Mouse (Mus musculus): Measurements from ENCODE around the gene Dnah7b. TPM values are rescaled to one million over a fixed set of nuclear protein-coding genes. Genes with fewer than 3 reads are reported as not detected.
"Not testable (repeated sequence)": the region's sequence is repeated elsewhere in the genome, so short reads cannot be mapped to it uniquely, and the experiment has no call there.

The Dnah7b gene
- 1 to 10 TPM; 1.0 to 3.0 TPM for total RNA-seq (2021)

DNA sequence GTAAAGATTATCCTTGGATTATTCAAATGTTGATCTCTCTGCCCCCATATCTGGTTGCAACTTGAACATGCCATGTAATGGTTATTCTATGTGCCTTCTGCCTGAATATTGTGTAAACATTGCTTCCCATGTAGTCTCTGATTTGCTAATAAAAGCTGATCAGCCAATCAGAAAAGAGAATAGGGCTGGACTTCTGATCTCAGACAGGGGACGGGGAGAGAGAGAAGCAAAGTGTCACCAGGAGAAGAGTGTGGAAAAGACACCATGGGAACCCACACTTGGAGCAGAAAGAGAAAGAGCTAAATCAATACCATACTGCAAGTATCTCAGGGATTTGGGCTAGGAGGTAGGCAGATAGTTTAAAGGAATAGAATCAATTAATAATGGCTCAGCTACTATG lies at the start of gene Dnah7b:
Gene Dnah7b, plus strand, starts transcription at position 301 of the 400 bp plus-strand sequence.
- no peak for DNase-seq (ENCODE audit: extremely low spot score in 1 of 2, low spot score in 1 of 2)

GRCm38 (mm10) chr1:46018382-46018977 lies 47.6 kb upstream of the Dnah7b start:
- DNase-seq (ENCODE audit: extremely low spot score in 1 of 2, low spot score in 1 of 2), result peak in 1 of 2 experiments; percentile 42

DNA sequence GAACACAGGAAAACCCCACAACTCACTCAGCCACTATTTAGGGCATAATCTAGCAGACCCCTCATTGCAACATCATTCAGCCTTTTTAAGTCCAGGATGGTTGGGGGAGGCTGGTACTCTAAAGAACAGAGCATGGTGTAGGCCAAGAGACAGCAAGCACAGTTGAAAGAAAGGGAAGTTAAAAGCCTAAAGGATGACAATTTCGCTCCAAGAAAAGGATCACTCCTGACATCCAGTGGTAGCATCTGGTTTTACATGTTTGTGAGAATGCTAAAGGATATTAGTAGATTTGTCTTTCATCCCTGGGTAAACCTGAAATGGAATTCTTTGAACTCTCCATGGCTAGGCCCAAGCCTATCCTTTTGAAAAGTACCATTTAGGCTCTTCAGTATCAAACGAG lies 43.9 kb upstream of the Dnah7b start:
- peak in 1 of 2 experiments; percentile 45 for DNase-seq (ENCODE audit: extremely low spot score in 1 of 2, low spot score in 1 of 2)

DNA sequence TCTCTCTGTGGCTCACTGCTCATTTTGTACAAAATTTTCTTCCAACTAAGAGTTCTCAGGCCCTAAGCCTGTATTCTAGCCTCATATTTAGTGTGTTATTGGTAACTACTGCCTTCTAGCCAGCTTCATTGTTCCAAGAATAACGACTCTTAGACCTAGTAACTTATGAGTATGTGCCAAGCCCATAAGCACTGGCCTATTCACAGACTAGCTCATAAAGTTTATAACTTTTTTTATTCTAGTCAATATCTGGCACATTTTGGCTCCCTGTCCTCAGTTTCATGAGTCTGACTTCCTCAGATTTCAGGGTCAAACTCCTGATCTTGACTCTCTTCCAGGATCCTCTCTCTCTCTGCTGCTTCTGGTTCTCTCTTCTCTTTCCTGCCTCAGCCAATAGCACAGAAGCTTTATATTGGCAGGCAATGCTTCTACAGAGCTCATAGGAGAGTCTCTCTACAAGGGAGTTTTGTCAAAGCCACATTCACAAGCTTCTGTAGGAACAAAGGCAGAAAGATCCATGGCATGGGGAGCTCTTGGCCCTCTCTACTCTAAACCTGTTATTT lies 34.0 kb upstream of the Dnah7b start:
- DNase-seq (ENCODE audit: extremely low spot score in 1 of 2, low spot score in 1 of 2), result no peak

- no peak for DNase-seq (ENCODE audit: extremely low spot score in 1 of 2, low spot score in 1 of 2)
These were observed 17.9 kb upstream of the Dnah7b start for GRCm38 (mm10) chr1:46048188-46048587.

DNA sequence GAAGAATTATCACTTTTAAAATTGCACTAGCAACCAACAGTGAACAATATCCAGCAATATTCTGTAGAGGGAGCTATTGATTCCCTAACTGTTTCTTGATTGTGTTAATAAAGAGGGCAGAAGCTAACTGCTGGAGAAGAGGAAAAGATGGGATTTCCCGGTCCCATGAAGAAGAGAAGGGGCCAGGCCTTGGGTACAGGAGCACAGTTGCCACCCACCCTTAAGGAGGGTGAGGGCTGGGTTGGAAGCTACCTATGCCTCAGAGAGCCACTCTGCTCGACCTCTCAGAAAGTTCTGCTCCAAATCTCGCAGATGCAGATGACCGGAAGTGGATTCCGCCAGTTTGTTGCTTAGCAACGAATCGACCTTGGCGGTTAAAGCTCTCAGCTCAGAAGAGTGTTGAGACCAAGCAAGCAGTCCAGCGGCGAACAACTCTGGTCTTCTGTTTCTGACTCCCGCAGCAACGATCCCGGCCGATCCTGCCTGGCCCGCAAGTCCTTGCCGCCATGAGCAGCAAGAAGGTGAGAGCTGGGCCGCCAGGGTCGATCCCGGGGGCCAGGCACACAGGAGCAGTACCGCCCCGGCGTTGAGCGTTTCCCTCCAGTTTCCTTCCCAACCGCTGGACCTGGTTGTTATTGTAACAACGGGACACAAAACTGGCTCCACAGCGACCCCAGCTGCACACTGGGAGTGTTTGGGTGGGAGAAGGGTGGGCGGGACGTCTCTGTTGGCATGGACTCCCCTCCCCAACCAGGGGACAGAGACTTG lies 553 bp downstream of the Dnah7b start:
- DNase-seq (ENCODE audit: extremely low spot score in 1 of 2, low spot score in 1 of 2), result peak; percentile 21 to 35

GRCm38 (mm10) chr1:46068787-46069186 lies 2.7 kb downstream of the Dnah7b start:
- not testable (repeated sequence) for DNase-seq (ENCODE audit: extremely low spot score in 1 of 2, low spot score in 1 of 2)

DNA sequence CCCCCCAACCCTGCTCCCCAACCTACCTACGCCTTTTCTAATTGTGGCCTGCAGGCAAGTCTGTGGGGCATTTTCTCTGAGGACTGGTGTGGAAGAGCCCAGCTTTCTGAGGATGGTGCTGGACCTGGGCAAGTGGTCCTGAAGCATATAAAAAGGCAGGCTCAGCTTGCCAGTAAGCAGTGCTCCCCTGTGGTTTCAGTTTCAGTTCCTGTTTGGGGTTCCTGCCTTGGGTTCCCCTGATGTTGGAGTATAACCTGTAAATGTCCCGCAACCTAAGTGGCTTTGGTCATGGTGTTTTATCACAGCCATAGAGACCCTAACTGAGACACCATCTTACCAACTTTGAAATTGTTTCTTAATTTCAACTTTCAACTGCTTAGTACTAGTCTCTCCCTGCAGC lies 11.8 kb downstream of the Dnah7b start:
- DNase-seq (ENCODE audit: extremely low spot score in 1 of 2, low spot score in 1 of 2), result no peak

DNA sequence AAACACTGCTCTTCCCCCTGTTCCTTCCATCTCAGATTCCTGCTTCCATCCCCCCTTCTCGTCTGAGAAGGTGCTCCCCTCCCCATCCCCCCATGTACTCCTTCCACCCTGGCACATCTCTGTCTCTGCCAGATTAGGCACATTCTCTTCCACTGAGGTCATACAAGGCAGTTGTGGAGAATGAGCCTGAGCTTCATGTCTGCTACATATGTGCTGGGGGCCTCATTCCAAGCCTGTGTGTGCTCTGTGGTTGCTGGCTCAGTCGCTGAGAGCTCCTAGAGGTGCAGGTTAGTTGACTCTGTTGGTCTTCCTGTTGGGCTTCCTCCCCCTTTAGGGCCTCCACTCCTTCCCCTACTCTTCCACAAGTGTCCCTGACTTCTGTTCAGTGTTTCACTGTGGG lies 34.4 kb downstream of the Dnah7b start:
- DNase-seq (ENCODE audit: extremely low spot score in 1 of 2, low spot score in 1 of 2), result no peak

- not testable (repeated sequence) for DNase-seq (ENCODE audit: extremely low spot score in 1 of 2, low spot score in 1 of 2)
These were observed 46.5 kb downstream of the Dnah7b start for GRCm38 (mm10) chr1:46112606-46113005.

- DNase-seq (ENCODE audit: extremely low spot score in 1 of 2, low spot score in 1 of 2), result not testable (repeated sequence)
These were observed 51.1 kb downstream of the Dnah7b start for GRCm38 (mm10) chr1:46117179-46117578.

- DNase-seq (ENCODE audit: extremely low spot score in 1 of 2, low spot score in 1 of 2), result no peak
These were observed 61.9 kb downstream of the Dnah7b start for GRCm38 (mm10) chr1:46128058-46128457.

DNA sequence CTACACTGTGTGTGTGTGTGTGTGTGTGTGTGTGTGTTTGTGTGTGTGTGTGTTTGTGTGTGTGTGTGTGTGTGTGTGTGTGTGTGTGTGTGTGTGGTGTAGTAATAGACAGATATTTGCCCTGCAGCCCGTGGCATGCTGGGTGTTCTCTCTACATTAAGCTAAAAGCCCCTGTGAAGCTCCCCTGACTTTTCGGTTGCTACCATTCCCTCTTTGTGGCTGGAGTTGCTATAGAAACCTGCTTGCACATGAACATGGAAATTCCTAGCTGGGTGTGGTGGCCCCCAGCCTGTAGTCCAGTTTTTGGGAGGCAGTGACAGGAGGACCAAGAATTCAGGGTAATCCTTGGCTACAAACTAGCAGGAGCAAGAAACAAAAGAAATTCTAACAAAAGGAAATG lies 130.7 kb downstream of the Dnah7b start:
- DNase-seq (ENCODE audit: extremely low spot score in 1 of 2, low spot score in 1 of 2), result not testable (repeated sequence)

DNA sequence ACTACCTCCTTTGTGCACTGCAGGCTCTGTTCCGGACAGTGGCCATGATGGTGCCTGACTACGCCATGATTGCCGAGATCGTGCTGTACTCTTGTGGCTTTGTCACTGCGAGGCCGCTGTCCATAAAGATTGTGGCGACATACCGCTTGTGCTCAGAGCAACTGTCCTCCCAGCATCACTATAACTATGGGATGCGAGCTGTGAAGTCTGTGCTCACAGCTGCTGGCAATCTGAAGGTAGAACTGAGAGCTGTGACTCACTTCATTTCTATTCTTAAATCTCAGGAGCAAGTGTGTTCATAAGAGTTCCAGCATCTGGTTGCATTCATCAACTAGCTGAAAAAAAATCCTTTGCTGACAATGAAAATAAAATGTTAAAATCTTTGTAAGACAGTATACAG lies 135.1 kb downstream of the Dnah7b start:
- not testable (repeated sequence) for DNase-seq (ENCODE audit: extremely low spot score in 1 of 2, low spot score in 1 of 2)

DNA sequence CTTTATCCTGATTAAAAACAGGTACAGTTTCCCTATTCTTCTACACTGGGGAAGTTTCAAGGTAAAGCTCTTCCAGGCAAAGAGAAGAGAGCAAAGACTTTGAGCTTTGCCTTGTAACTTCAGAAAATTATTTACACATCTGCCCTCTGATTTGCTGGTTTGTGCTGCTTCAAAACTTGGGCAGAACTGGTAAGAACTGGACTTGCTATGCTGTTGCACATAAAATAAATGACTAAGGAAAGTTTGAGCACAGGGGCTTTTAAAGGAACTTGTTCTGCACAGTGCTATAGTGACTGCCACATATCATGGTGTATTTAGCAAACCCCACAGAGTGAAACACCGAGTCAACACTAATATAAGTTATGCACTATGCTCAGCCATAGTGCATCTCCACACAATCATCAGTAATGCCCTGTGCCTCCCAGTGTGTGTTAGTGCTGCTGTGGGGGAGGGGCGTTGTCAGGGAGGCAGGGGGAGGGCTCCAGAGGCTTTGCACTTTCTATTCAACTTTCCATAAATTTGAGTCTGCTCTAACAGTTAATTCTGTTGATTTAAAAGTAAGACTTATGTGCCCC lies 144.0 kb downstream of the Dnah7b start:
- not testable (repeated sequence) for DNase-seq (ENCODE audit: extremely low spot score in 1 of 2, low spot score in 1 of 2)

- DNase-seq (ENCODE audit: extremely low spot score in 1 of 2, low spot score in 1 of 2), result not testable (repeated sequence)
These were observed 156.6 kb downstream of the Dnah7b start for GRCm38 (mm10) chr1:46222704-46223103.

- not testable (repeated sequence) for DNase-seq (ENCODE audit: extremely low spot score in 1 of 2, low spot score in 1 of 2)
These were observed 160.0 kb downstream of the Dnah7b start for GRCm38 (mm10) chr1:46226136-46226535.

GRCm38 (mm10) chr1:46268841-46269240 lies 202.7 kb downstream of the Dnah7b start:
- not testable (repeated sequence) for DNase-seq (ENCODE audit: extremely low spot score in 1 of 2, low spot score in 1 of 2)

GRCm38 (mm10) chr1:46271927-46272326 lies 205.8 kb downstream of the Dnah7b start:
- no peak for DNase-seq (ENCODE audit: extremely low spot score in 1 of 2, low spot score in 1 of 2)

DNA sequence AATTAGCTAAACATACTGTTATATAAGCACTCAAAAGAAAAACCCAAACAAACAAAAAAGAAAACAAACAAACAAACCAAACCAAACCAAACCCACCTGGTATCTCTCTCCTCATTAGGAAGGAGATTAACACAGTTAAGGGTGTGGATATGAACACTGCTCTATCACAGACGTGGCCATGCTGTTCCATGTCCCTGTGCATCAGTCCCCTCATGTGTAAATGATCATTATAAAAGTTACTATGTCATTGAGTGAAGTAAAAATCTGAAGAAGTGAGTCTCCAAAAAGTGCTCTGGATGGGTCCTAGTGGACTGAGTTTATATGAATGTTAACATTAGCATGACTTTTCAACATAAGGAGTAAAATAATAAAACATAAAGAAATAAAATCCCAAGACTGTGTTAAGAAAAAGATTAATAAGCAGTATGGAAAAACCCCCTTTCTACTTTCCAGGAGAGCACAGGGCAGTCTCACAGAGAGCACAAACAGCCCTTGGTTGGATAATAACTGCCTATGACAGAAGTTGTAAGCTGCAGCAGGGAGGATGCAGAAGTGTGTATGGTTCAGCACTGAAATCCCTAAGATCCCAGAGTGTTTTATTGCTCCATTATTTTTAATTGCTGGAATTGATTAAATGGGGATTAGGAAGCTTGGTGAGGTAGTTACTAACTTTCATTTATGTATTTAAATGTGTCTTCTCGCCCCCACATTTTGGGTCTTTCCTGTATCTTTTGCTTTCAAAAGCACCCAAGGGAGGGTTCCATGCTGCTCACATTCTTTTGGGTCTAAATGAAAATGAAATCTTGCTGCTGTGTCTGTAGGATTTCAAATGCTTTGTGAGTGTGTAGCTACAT lies 212.2 kb downstream of the Dnah7b start:
- not testable (repeated sequence) for DNase-seq (ENCODE audit: extremely low spot score in 1 of 2, low spot score in 1 of 2)
